Mouse (Mus musculus): Measurements from ENCODE around the gene Serp2. TPM values are rescaled to one million over a fixed set of nuclear protein-coding genes. Genes with fewer than 3 reads are reported as not detected.
A peak's percentile ranks its signal among the peaks of the same experiment; 100 is the strongest.

Gene Serp2
- polyA plus RNA-seq, 2 experiments from 2014 or later: 1.3 to 2.1 TPM

DNA sequence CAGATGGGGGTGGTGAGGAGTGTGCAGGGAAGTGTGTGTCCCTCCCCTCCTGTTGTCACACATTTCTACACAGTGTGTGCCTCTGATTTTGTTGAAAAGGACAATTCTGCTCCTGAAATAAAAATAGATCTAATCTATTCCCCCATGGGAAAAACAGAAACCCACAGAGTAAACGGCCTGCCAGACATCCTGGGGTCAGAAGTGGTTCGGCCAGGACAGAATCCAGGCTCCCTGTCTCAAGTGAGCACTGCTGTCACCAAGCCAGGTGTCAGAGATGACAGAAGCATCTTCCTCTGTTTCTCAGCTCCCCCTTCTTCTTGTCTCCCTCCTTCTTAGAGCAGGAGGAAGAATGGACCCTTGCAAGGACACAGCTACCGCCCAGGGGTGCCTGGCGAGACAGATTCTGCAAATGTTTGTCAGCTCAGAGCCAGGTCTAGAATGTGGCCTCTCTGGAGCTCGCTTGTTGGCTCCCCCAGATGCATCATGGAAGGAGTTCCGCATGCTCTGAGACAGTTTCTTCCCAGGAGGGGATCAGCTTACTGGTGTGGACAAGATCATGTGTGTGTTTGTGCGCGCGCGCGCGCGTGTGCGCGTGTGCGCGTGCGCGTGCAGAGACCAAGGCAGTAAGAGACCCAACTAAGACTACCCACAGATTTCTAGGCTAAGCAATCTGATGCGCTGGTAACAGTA lies 29.5 kb downstream of the Serp2 start:
- no peak for ATAC-seq

DNA sequence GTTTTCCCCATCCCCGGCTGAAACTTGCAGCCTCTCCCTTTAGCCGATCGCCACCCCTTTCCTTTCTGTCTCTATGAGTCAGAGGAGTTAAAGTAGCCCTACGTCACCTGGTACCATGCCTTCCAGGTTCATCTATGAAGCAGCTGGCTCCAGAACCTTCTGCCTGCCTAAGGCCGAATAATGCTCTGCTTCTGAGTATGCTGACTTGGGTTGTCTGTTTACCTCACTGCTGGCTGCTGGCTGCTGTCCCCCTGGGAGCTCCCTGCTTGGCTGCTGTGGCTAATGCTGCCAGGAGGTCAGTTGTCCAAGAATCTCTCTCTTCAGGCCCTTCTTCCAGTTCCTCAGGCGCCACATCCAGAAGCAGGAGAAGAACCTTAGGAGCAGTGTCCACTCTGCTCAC lies 30.2 kb downstream of the Serp2 start:
- ATAC-seq: no peak

DNA sequence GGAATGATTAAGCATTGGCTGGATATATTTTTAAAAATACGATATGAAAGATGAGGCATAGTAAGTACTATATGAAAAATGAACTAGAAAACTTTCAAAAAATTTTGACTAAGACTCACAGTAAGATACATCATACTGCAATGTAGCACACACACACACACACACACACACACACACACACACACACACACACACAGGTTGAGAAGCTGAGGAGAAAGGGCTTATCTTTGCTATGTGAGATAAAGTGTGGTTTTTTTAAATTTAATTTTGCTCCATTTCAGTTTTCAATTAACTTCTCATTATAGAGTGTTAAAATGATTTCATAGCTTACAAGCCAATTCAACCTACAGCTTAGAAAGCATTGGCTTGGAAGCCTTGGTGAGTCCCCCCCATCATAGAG lies 33.3 kb downstream of the Serp2 start:
- no peak for ATAC-seq

DNA sequence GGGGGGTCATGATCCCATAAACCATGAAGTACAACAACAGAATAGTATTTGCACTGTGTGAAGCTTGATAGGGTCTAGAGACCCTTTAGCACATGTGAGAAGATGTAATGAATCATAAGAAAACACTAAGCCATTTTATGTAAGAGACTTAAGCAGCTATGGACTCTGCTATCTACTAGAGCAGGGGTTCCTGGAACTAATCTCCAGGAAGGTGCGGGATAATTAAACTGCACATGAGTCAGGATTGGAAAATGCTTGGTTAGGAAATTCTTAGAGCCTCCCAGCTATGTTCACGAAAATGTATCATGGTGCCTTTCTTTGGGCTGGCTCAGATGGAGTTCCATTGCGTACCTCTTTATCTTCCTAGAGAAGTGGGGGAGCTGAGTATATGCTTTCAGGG lies 35.4 kb downstream of the Serp2 start:
- ATAC-seq: no peak

DNA sequence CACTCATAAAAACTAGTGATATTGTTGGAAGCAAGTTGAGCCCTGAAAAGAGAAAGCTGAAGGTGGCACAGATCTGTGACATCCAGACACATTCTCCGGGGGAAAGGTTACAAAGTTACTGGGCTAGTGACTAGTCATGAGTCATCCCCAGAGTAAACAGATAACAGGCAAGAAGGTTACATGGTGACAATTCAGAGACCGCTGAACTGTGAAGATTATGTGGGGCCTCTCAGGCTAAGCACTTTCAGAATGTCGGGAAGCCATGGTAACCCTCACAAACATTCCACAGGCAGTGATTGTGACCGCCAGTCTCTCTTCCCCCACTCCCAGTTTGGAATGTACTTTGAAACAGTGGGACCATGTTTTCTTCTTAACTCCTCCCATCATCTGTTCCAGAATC lies 36.1 kb downstream of the Serp2 start:
- ATAC-seq: no peak

DNA sequence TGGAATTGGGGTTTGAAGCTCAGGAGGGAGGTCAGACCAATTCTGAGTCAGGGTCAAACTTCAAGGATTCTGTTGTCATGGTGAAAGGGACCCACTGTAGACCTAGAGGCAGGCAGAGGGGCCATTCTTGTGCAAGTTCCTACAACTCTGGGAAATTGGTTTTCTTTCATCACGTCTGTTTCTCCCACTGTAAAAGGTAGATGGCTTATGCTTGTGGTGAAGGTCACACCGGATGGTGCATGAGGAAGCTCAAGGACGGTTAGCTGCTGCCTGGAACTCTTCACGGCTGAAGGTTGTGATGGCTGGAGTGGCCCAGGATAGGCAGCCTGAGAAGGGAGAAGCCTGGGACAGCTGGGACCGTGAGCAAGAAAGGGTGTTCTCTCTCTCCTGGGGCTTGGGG lies 38.5 kb downstream of the Serp2 start:
- no peak for ATAC-seq

DNA sequence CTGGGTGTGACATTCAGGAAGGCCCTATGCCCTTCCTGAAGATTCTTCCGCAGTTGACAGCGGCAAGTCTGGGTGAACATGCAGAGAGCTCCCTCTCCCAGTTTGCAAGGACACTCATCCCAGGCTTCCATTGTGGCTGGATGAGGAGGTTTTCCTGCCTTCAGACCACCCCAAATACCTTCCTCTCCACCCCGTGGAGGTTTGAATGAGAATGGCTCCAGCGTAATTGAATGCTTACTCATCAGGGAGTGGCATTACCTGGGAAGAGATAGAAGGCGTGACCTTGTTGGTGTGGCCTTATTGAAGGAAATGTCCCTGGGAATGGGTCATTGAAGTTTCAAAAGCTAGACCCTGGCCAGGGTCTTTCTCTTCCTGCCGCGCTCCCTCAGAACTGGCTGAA lies 41.1 kb downstream of the Serp2 start:
- ATAC-seq: no peak

DNA sequence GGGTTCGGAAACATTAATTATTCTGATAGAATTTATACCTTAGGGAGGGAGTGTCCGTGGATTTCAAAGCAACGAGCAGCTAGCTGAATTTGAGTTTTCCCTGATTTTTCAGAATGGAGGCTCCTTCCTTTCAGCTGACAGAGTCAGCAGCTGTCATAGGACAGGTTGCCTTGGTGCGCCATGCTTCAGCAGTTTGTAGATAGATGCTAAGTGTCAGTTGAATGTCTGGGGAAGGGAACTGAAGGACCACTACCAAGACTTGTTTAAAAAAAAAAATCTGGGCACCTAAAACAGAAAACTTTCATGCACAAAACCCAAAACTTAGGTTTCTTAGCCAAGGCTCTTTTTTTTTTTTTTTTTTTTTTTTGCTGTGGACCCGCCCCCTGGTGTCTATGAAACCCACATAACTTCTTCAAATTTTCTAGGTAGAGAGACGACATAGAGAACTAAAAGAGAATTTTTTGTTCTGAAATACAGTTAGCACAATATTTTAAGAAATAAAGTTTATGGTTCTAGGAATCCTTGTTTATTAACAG lies 42.6 kb downstream of the Serp2 start:
- ATAC-seq: no peak

DNA sequence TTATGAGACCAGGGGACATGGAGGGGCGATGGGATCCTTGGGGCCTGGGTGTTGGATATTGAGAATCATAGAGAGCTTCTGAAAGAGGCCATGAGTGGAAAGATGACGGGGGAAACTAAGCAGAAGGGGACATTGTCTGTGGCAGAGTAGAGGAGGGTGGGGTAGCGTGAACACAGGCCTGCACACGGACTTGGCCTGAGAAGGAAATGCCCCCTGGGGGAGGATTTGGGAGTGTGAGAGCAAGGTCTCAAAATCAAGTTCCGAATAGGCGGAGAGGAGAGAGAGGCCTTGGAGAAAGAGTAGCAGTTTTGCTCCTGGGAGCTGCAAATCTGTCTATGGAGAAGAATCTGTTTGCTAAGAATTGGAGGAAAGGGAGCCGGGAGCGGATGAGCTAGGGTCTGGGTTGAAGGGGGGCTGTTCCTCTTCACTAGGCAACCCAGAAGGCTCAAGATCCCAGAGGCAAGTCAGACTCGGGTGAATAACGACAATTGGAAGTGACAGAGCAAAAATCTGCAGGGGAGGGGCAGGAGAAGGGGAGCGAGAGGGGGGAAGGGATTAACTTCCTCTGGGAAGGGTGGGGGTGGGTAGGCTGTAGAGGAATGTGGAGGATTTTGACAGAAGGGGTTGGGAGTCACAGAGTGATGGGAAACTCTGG lies 43.2 kb downstream of the Serp2 start:
- ATAC-seq: no peak

DNA sequence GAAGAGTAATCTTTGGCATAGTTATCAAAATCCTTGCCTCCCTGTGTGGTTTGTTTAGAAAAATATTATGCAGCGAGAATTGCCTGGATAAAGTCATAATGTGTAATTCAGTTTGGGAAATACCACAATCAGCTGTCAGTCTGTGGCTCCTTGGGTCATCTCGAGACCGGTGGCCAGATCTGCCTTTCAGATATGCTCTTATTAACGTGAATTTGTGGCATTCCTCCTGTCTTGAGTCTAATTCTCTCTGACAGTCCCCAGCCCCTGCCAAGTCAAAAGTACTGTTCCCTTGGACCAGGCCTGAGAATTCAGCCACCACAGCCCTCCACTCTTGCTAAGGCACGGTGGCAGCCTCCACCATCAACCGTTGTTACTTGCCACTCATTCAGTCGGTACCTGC lies 44.7 kb downstream of the Serp2 start:
- ATAC-seq: no peak

DNA sequence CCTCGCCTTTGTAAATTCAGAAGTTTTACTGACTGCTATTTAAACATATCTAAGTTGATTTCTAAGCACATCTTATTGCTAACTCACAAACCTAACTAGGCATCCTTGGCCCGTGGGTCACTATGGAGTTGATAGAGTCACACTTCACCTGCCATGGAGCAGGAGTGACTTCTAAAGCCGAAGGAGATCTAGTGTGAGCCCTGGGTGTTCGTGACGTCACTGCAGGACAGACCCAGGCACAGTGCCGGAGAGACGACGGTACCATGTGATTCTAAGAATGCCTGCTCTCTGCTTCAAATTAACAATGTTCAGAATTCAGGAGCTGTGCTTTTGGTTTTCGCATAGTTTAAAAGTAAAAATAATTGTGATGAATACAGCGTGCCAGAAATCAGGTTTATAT lies 48.0 kb downstream of the Serp2 start:
- no peak for ATAC-seq

DNA sequence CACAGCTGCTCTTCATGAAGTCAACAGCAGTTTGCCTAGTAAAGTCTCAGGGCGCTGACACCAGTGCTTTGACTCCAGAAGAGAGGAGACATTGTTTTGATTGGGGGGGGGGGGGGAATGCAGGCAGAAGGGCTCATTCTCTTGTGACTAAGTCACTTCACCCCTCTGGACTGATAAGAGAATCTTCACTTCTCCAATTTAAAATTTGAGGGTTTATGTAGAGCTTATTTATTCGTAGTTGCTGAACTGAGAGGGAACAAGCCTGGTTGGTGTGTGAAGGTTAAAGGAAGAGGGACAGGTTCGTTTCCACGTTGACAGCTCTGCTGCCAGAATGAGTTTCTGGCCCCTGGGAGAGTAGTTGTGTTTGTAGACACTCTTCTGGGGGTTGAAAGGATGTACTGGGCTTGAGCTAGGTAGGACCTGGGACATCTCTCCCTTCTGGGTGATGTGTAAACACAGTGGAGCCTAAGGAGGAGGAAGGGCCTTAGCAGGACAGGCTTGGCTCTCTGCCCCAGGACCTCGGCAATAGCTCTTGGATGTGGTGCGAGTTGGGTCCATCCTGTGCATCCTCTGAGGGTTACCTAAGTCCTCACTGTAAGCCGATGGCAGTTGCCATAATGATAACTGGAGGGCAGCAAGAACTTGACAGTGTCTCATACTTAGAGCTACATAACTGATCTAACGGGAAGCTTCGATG lies 48.7 kb downstream of the Serp2 start:
- ATAC-seq: no peak

DNA sequence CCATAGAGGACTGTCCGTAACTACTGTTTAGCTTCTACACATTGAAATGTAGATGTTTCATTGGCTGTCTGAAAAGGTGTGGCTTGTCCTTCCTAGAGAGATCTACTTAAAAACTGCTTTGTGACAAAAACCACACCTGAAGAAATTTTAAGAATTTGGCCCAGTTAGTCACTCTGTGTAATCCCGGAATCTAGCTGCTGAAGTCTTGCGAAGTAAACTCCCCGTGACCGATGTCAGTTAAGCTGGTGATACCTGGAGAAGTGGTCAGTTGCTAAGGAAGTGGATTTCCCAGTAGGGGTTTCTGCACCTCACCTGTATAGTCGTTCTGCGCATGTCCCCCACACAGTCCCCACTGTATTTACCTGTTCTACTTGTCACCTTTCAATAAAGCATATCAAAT lies 49.3 kb downstream of the Serp2 start:
- ATAC-seq: no peak

DNA sequence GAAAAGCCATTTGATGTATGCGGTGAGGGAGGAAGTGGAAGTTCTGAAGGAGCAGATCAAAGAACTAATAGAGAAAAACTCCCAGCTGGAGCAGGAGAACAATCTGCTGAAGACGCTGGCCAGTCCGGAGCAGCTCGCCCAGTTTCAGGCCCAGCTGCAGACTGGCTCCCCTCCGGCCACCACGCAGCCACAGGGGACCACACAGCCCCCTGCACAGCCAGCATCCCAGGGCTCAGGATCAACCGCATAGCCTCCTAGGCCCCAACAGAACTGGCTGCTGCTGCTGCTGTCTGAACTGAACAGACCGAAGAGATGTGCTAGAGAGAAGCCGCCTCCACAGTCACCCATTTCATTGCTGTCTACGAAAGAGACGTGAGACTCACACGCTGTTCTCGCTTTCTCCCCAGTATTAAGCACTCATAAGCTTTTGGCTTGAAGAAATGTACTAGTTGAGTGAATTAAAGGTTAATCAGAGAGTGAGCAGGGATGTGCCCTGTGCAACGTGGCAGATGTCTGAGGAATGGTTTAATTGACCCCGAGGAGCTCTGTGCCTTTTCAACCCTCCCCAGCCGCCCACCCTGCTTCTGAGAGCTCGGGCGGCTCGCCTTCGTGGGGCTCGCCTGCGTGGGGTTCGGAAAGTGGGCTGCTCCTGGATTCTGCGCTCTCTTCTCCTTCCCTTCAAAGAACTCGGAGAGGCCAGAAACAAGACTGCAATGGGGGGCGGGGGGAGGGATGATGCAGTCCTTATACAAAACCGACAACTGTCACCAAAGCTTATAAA lies 50.1 kb downstream of the Serp2 start:
- no peak for ATAC-seq

DNA sequence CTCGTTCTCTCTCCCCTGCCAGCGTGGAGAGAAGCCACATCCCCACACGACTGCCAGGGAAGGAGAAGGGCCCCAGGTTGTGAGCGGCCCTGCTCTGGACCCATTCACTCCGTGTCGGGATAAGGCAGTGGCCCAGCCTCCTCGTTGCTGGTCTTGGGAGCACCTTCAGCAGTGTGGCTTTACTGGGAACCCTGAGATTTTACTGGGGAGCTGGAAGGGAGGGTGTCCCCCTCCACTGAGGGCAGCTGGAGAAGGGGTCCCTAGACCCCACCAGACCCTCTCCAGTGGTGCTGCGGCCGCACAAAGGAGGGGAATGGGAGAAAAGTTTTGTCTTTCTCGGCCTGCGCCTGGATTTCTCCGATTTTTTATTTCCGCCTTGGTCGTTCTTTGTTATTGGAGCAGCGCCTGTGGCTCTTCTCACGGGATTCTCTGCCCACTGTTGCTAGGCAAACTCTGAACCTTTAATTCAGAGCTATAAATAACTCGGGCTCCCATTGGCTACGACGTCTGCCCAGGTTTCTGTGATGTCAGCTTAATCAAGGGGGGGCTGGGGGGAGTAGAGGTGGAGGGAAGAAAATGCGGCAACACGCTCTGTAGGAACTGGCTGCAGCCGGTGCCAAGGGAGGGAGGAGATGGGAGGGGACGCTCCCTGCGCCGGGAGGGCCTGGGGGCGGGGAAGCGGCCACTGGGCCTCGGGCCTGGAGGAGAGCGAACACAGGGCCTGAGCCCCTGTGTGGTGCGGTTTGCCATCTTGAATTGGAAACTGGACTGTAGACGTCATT lies 51.1 kb downstream of the Serp2 start:
- ATAC-seq: peak; percentile 12

DNA sequence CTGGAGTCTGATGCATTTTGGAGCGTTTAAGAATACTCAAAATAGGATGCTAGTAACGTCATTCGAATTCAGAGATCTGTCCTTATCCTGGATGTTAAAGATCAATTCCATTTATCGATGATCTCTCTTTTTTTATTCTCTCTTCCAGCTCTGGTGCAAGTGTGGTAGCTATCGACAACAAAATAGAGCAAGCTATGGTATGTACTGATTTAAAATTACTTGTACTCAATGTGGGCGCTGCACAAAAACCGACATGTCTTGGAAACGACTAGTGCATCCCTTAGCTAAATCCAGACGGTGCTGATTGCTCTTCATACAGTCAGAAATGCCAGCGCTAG lies 51.6 kb downstream of the Serp2 start:
- no peak for ATAC-seq

DNA sequence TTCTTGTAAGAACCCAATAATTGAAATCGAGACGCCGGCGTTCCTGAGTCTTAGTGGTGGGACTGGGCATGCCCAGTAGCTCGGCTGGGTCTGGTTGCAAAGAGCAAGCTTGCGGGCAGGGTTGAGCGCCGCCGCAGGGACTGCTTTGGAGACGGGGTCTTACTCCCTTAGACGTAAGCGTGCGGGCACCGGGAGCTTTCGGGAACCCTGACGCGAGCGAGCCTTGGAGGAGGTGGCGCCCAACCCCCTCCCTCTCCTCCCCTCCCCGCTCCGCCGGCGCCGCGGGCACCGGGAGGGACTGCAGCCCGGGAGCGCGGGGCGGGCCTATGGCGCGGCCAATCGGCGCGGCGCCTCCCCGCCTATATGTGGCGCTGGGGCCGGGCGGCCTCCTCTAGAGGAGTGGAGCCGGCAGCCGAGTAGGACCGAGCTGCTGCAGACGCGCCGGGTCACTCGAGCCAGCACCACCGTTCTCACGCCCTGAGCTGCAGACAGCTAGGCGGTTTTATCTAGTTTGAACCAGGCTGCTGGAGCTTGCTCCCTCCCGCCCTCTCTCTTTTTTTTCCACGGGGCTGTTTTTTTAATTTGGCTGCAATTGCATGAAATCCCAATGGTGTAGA lies 52.5 kb downstream of the Serp2 start:
- ATAC-seq: peak; percentile 84

DNA sequence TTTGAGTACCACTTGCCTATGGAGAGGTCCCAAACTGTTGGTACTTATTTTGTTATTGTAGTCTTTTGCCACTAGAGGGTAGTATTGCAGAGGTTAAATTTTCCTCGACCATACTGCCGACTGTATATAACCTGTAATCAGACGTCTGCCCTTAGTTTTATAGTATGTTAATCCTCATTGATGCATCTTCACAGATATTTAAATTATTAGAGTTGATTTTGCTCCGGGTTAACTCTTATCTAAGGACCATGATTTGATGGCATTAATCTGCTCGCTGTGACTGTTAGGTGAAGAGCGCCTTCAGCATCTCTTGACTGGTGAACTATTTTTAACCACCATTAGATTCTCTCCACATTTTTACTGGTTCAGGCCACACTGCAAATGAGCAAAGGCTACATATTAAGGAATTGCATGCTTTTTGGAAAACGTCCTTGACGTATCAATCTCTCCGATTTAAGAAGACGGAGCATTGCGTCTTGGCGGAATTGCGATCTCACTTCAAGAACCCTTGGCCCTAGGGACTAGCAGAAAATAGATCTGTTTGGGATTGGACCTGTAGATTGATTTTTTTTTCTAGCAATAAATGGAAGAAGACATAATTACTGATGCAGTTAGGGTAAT lies 53.3 kb downstream of the Serp2 start:
- ATAC-seq: peak; percentile 60

DNA sequence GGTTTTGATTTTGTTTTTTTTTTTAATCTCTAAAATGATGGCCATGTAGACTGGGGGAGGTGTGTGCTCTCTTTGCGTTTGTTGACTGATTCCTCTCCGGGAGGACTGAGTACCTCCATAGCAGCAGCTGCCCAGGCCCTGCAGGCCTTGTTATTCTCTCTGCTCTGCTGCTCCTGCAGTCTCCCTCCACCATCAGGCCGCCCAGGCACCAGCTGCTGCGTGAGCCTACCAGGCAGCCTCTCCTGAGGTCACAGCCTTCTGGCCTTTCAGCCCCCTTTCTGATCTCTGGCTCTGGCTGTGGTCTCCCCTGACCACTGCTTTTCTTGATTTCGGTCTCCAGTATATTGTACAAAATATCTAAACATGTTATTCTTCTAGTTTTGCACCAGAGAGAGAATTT lies 56.7 kb downstream of the Serp2 start:
- no peak for ATAC-seq

DNA sequence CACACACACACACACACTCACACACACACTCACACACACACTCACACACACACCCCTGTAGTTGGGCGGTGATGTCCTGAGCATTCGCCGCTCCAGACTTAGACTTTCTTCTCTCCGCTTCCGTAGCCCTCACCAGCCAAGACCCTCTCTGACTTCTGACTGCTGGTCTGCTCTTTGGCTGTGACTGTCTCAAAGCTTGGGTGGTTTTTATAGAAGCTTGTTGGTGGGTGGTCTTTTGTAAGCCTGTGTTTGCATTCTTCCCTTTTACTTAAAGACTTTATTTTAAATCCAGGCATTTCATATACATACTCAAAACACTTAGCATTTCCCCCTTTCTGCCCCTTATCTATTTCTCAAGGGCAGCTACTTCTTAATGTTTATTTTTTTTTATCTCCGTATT lies 57.2 kb downstream of the Serp2 start:
- ATAC-seq: no peak

DNA sequence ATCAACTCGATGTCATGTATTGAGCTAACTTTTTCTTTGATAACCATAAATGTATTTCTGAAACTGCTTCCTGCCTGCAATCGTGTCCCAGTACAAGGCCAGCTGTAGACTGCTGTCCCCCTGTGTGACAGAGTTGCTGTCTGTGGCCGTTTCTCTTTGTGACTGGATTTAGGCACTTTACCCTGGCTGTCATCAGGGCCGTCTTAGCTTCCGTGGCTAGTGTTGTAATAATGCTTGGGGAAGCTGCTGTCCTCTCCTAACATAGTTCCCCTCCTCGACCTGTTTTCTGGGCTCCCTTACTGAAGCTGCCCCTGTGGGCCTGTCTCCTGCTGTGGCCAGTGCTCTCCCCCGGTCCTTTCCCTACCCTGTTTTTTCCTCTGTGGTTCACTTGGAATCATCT lies 58.5 kb downstream of the Serp2 start:
- no peak for ATAC-seq

Data from CD4-positive, CD25-positive, alpha-beta regulatory T cell, adult 4 months (primary cell).